Mouse (Mus musculus): ENCODE results near the gene Acox2. TPM values are rescaled to one million over a fixed set of nuclear protein-coding genes. Genes with fewer than 3 reads are reported as not detected.

Gene Acox2
- 63.5 and 74.1 TPM in 2 replicates for polyA plus RNA-seq (2015; fragmentation: Nextera tagmentation; extraction: Ambion mirVana)

GRCm38 (mm10) chr14:8259166-8259565 is at the start of gene Acox2:
Gene Acox2 (minus strand): TSS chr14:8259353.
- H3K27ac ChIP-seq (ENCODE audit: low read length), result peak within 1 kb of the TSS; percentile 70

DNA sequence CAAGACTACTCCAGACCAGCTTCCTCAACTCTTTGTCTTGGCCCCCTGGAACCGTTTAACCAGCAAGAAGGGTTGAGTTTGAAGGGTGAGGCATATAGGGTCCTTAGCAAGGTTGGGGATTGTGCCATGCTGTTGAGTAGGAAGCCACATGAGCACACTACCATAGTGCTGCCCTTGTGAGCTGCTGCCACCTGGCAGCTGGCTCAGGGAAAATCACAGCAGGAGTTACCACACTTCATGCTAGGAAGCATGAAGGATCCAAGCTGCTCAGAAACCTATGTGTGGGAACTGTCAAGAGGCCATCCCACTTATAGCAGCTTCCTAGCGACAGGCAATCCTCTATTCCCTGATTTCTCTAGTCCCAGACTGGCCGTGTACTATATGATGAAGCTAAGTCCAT is 49.5 kb upstream of the Acox2 start:
- Histone ChIP-seq H3K4me3 (ENCODE audit: low read depth, low read length) (no peak overlapping the region), H3K9ac (ENCODE audit: low read depth, low read length) (no peak overlapping the region), H3K36me3 (ENCODE audit: control insufficient read depth, insufficient read depth) (no peaks in the 10 kb centered on the region), H3K4me1 (ENCODE audit: control insufficient read depth, low read depth, low read length) (no peaks in the 10 kb centered on the region), H3K4me2 (ENCODE audit: low read depth, low read length) (no peak overlapping the region), H3K27me3 (ENCODE audit: control insufficient read depth, insufficient read depth, low read depth, low read length) (no peaks in the 10 kb centered on the region), H3K27ac (ENCODE audit: low read length) (no peak overlapping the region), H3K9me3 (replicated peaks; ENCODE audit: control insufficient read depth, low read length) (no peaks in the 10 kb centered on the region)
- 50% methylated on average over 3 of the region's 3 CpGs for WGBS (ENCODE audit: insufficient replicate concordance)
- no peak for ATAC-seq (ENCODE audit: low read depth)

More at GRCm38 (mm10) chr14:8259166-8259565, at the start of gene Acox2:
- Histone ChIP-seq H3K4me1 (ENCODE audit: control insufficient read depth, low read depth, low read length) (no peaks in the 10 kb centered on the region; the same call in none of the 2 replicates), H3K9ac (ENCODE audit: low read depth, low read length) (peak within 1 kb of the TSS; percentile 42), H3K4me2 (ENCODE audit: low read depth, low read length) (peak within 1 kb of the TSS; percentile 43), H3K36me3 (ENCODE audit: control insufficient read depth, insufficient read depth) (no peaks in the 10 kb centered on the region), H3K4me3 (ENCODE audit: low read depth, low read length) (peak within 1 kb of the TSS; percentile 37), H3K9me3 (replicated peaks; ENCODE audit: control insufficient read depth, low read length) (no peaks in the 10 kb centered on the region), H3K27me3 (ENCODE audit: control insufficient read depth, insufficient read depth, low read depth, low read length) (no peaks in the 10 kb centered on the region)
- peak; percentile 76 for ATAC-seq (ENCODE audit: low read depth)
- 50% methylated on average over 3 of the region's 3 CpGs for WGBS (ENCODE audit: insufficient replicate concordance)

DNA sequence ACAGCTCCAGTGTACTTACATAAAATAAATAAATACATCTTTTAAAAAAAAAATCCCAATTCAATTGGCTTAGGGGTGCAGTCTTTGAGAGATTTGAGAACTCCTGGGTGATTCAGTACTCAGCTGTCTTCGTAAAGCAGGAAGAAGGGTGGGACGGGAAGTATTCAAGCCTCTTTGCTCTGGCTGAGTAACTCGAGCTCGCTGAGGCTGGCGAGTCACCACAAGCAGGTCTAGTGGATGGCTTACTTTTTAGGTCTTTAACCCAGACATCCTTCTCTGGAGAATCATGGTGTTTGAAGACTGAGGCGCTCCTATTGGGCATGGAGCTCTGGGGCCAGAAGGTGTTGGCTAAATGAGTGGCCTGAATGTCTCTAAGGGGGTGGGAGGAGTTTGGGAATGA is 47.7 kb upstream of the Acox2 start:
- H3K4me1 ChIP-seq (ENCODE audit: control insufficient read depth, low read depth, low read length), result no peaks in the 10 kb centered on the region
- no peak for ATAC-seq (ENCODE audit: low read depth)
- H3K27ac ChIP-seq (ENCODE audit: low read length), result no peak overlapping the region
- WGBS (ENCODE audit: insufficient replicate concordance), result 40% methylated on average over 6 of the region's 6 CpGs
- H3K36me3 ChIP-seq (ENCODE audit: control insufficient read depth, insufficient read depth), result no peaks in the 10 kb centered on the region
- H3K9ac ChIP-seq (ENCODE audit: low read depth, low read length), result no peak overlapping the region
- H3K27me3 ChIP-seq (ENCODE audit: control insufficient read depth, insufficient read depth, low read depth, low read length), result no peaks in the 10 kb centered on the region
- no peaks in the 10 kb centered on the region for H3K9me3 ChIP-seq (replicated peaks; ENCODE audit: control insufficient read depth, low read length)
- no peak overlapping the region for H3K4me2 ChIP-seq (ENCODE audit: low read depth, low read length)
- H3K4me3 ChIP-seq (ENCODE audit: low read depth, low read length), result no peak overlapping the region

GRCm38 (mm10) chr14:8305014-8305413 is 45.9 kb upstream of the Acox2 start:
- H3K36me3 ChIP-seq (ENCODE audit: control insufficient read depth, insufficient read depth), result no peaks in the 10 kb centered on the region
- H3K4me2 ChIP-seq (ENCODE audit: low read depth, low read length), result no peak overlapping the region
- H3K9me3 ChIP-seq (replicated peaks; ENCODE audit: control insufficient read depth, low read length), result no peaks in the 10 kb centered on the region
- H3K4me3 ChIP-seq (ENCODE audit: low read depth, low read length), result no peak overlapping the region
- no peak overlapping the region for H3K27ac ChIP-seq (ENCODE audit: low read length)
- H3K27me3 ChIP-seq (ENCODE audit: control insufficient read depth, insufficient read depth, low read depth, low read length), result no peaks in the 10 kb centered on the region
- WGBS (ENCODE audit: insufficient replicate concordance), result 53% methylated on average over 3 of the region's 3 CpGs
- ATAC-seq (ENCODE audit: low read depth), result no peak
- no peak overlapping the region for H3K9ac ChIP-seq (ENCODE audit: low read depth, low read length)
- no peaks in the 10 kb centered on the region for H3K4me1 ChIP-seq (ENCODE audit: control insufficient read depth, low read depth, low read length)

GRCm38 (mm10) chr14:8304082-8304481 is 44.9 kb upstream of the Acox2 start:
- no peak overlapping the region for H3K9ac ChIP-seq (ENCODE audit: low read depth, low read length)
- no peaks in the 10 kb centered on the region for H3K27me3 ChIP-seq (ENCODE audit: control insufficient read depth, insufficient read depth, low read depth, low read length)
- H3K4me2 ChIP-seq (ENCODE audit: low read depth, low read length), result no peak overlapping the region
- H3K9me3 ChIP-seq (replicated peaks; ENCODE audit: control insufficient read depth, low read length), result no peaks in the 10 kb centered on the region
- H3K4me1 ChIP-seq (ENCODE audit: control insufficient read depth, low read depth, low read length), result no peaks in the 10 kb centered on the region
- no peak overlapping the region for H3K4me3 ChIP-seq (ENCODE audit: low read depth, low read length)
- ATAC-seq (ENCODE audit: low read depth), result peak; percentile 48; the same call in 1 of the 2 replicates
- H3K36me3 ChIP-seq (ENCODE audit: control insufficient read depth, insufficient read depth), result no peaks in the 10 kb centered on the region
- no peak overlapping the region for H3K27ac ChIP-seq (ENCODE audit: low read length)

- Histone ChIP-seq H3K4me3 (ENCODE audit: low read depth, low read length) (no peak overlapping the region), H3K36me3 (ENCODE audit: control insufficient read depth, insufficient read depth) (no peaks in the 10 kb centered on the region), H3K4me2 (ENCODE audit: low read depth, low read length) (no peak overlapping the region), H3K4me1 (ENCODE audit: control insufficient read depth, low read depth, low read length) (no peaks in the 10 kb centered on the region; the same call in 1 of the 2 replicates), H3K9me3 (replicated peaks; ENCODE audit: control insufficient read depth, low read length) (no peaks in the 10 kb centered on the region), H3K27me3 (ENCODE audit: control insufficient read depth, insufficient read depth, low read depth, low read length) (no peaks in the 10 kb centered on the region), H3K27ac (ENCODE audit: low read length) (no peak overlapping the region), H3K9ac (ENCODE audit: low read depth, low read length) (no peak overlapping the region)
- WGBS (ENCODE audit: insufficient replicate concordance), result 24% methylated on average over 10 of the region's 10 CpGs
- no peak for ATAC-seq (ENCODE audit: low read depth)
Observed at GRCm38 (mm10) chr14:8302687-8303086, 43.5 kb upstream of the Acox2 start.

- Histone ChIP-seq H3K4me1 (ENCODE audit: control insufficient read depth, low read depth, low read length) (no peaks in the 10 kb centered on the region; the same call in 1 of the 2 replicates), H3K27me3 (ENCODE audit: control insufficient read depth, insufficient read depth, low read depth, low read length) (no peaks in the 10 kb centered on the region), H3K4me3 (ENCODE audit: low read depth, low read length) (no peak overlapping the region), H3K9me3 (replicated peaks; ENCODE audit: control insufficient read depth, low read length) (no peaks in the 10 kb centered on the region), H3K4me2 (ENCODE audit: low read depth, low read length) (no peak overlapping the region), H3K9ac (ENCODE audit: low read depth, low read length) (no peak overlapping the region), H3K27ac (ENCODE audit: low read length) (no peak overlapping the region), H3K36me3 (ENCODE audit: control insufficient read depth, insufficient read depth) (no peaks in the 10 kb centered on the region)
- WGBS (ENCODE audit: insufficient replicate concordance), result 21% methylated on average over 8 of the region's 8 CpGs
- no peak for ATAC-seq (ENCODE audit: low read depth)
Observed at GRCm38 (mm10) chr14:8300281-8300680, 41.1 kb upstream of the Acox2 start.

- H3K27me3 ChIP-seq (ENCODE audit: control insufficient read depth, insufficient read depth, low read depth, low read length), result no peaks in the 10 kb centered on the region
Observed at GRCm38 (mm10) chr14:8297889-8298293, 38.7 kb upstream of the Acox2 start.

GRCm38 (mm10) chr14:8294257-8294656 is 35.1 kb upstream of the Acox2 start:
- WGBS (ENCODE audit: insufficient replicate concordance), result 72% methylated on average over 1 of the region's 1 CpGs
- Histone ChIP-seq H3K36me3 (ENCODE audit: control insufficient read depth, insufficient read depth) (no peaks in the 10 kb centered on the region), H3K9me3 (replicated peaks; ENCODE audit: control insufficient read depth, low read length) (no peaks in the 10 kb centered on the region), H3K9ac (ENCODE audit: low read depth, low read length) (no peak overlapping the region), H3K4me2 (ENCODE audit: low read depth, low read length) (no peak overlapping the region), H3K4me1 (ENCODE audit: control insufficient read depth, low read depth, low read length) (no peaks in the 10 kb centered on the region; the same call in 1 of the 2 replicates), H3K4me3 (ENCODE audit: low read depth, low read length) (no peak overlapping the region), H3K27me3 (ENCODE audit: control insufficient read depth, insufficient read depth, low read depth, low read length) (no peaks in the 10 kb centered on the region), H3K27ac (ENCODE audit: low read length) (no peak overlapping the region)
- no peak for ATAC-seq (ENCODE audit: low read depth)

More at GRCm38 (mm10) chr14:8297889-8298293, 38.7 kb upstream of the Acox2 start:
- H3K27ac ChIP-seq (ENCODE audit: low read length), result no peak overlapping the region
- no peak overlapping the region for H3K4me3 ChIP-seq (ENCODE audit: low read depth, low read length)
- WGBS (ENCODE audit: insufficient replicate concordance), result 55% methylated on average over 5 of the region's 5 CpGs
- H3K9ac ChIP-seq (ENCODE audit: low read depth, low read length), result no peak overlapping the region
- ATAC-seq (ENCODE audit: low read depth), result peak; percentile 79
- no peaks in the 10 kb centered on the region for H3K9me3 ChIP-seq (replicated peaks; ENCODE audit: control insufficient read depth, low read length)
- no peak overlapping the region for H3K4me2 ChIP-seq (ENCODE audit: low read depth, low read length)
- no peaks in the 10 kb centered on the region; the same call in 1 of the 2 replicates for H3K4me1 ChIP-seq (ENCODE audit: control insufficient read depth, low read depth, low read length)
- no peaks in the 10 kb centered on the region for H3K36me3 ChIP-seq (ENCODE audit: control insufficient read depth, insufficient read depth)

Data from liver, embryonic 16.5 days (tissue).